ENCODE assay signal across 9 mouse cellular contexts in genomic region chr10:58559098-58559497, GRCm38 (mm10).
A peak's percentile ranks its signal among the peaks of the same experiment; 100 is the strongest.
DNase-seq lines count a peak whose midpoint lies in the region; ATAC-seq and TF ChIP-seq lines count a peak whose summit lies in the region.
"Had no signal": no experiment of that assay in that cellular context is flagged by ENCODE, and none has a peak within 500 bp of the region (broad histone marks: within the 10 kb centered on the region; RNA-seq: fewer than 3 reads in every experiment).

No protein-coding gene starts in this region.

- H3K4me1 ChIP-seq in kidney, embryonic 15.5 days = 0 out of 2 replicates have a peak, but pooled peaks cover 3% of the 10 kb centered on the region
- H3K4me1 ChIP-seq in ES-E14 (ENCODE audit: control insufficient read depth in 2 of 2, insufficient read depth in 2 of 2, low read length in 2 of 2, poor library complexity in 1 of 2) = 0 out of 4 replicates have a peak, but pooled peaks cover 0 to 2% of the 10 kb centered on the region in 2 experiments
- 0 out of 2 replicates have a peak, but pooled peaks cover 2% of the 10 kb centered on the region for H3K4me1 ChIP-seq in forebrain, embryonic 15.5 days
- H3K4me1 ChIP-seq: midbrain, embryonic 12.5 days had no signal

- no peak overlapping the region for H3K9ac ChIP-seq in kidney, embryonic 15.5 days
- peak overlapping the region; percentile 47; the same call in 1 of the 2 replicates for H3K9ac ChIP-seq in ES-E14 (ENCODE audit: insufficient read depth, low read depth, low read length, poor library complexity, severe bottlenecking)
- no peak overlapping the region for H3K9ac ChIP-seq in forebrain, embryonic 15.5 days (replicated peaks)
- H3K9ac ChIP-seq: midbrain, embryonic 12.5 days had no signal

- ATAC-seq in kidney, embryonic 15.5 days (replicated peaks; ENCODE audit: low FRiP score) = no peak
- ATAC-seq in forebrain, embryonic 15.5 days (replicated peaks) = 0 out of 2 replicates have a peak, but pooled peaks have one; percentile 70

- H3K27me3 ChIP-seq in kidney, embryonic 15.5 days = no peaks in the 10 kb centered on the region
- no peaks in the 10 kb centered on the region for H3K27me3 ChIP-seq in forebrain, embryonic 15.5 days
- H3K27me3 ChIP-seq: midbrain, embryonic 12.5 days had no signal

- WGBS in kidney, embryonic 15.5 days = 38% methylated on average over 7 of the region's 7 CpGs
- WGBS in forebrain, embryonic 15.5 days = 31% methylated on average over 7 of the region's 7 CpGs

- H3K4me2 ChIP-seq in kidney, embryonic 15.5 days = no peak overlapping the region
- no peak overlapping the region for H3K4me2 ChIP-seq in forebrain, embryonic 15.5 days (replicated peaks)
- H3K4me2 ChIP-seq: midbrain, embryonic 12.5 days had no signal

- H3K36me3 ChIP-seq in kidney, embryonic 15.5 days = no peaks in the 10 kb centered on the region
- no peaks in the 10 kb centered on the region for H3K36me3 ChIP-seq in ES-E14 (ENCODE audit: control insufficient read depth, insufficient read depth, low read length, poor library complexity, severe bottlenecking)
- no peaks in the 10 kb centered on the region for H3K36me3 ChIP-seq in forebrain, embryonic 15.5 days
- H3K36me3 ChIP-seq: midbrain, embryonic 12.5 days had no signal

- no peak overlapping the region for H3K27ac ChIP-seq in kidney, embryonic 15.5 days
- no peak overlapping the region for H3K27ac ChIP-seq in ES-E14 (ENCODE audit: insufficient read depth, low read depth, low read length, poor library complexity, severe bottlenecking)
- no peak overlapping the region for H3K27ac ChIP-seq in forebrain, embryonic 15.5 days (replicated peaks)
- H3K27ac ChIP-seq: midbrain, embryonic 12.5 days had no signal

- DNase-seq in kidney, adult 11 months = peak; percentile 24
- DNase-seq in ES-E14 (ENCODE audit: low read depth, low spot score) = peak; percentile 70
- DNase-seq in cerebellum, adult 11-12 months = peak; percentile 13
- peak; percentile 63 to 74 for DNase-seq in kidney, postnatal 25 days
- peak; percentile 33 to 62 for DNase-seq in lung, postnatal 4 days
- peak; percentile 12 to 49 for DNase-seq in thymus, postnatal 10 days (ENCODE audit: low spot score in 2 of 2)

- no peaks in the 10 kb centered on the region for H3K9me3 ChIP-seq in kidney, embryonic 15.5 days (replicated peaks)
- no peaks in the 10 kb centered on the region for H3K9me3 ChIP-seq in ES-E14 (ENCODE audit: control insufficient read depth, insufficient read depth, low read depth, low read length)
- no peaks in the 10 kb centered on the region for H3K9me3 ChIP-seq in forebrain, embryonic 15.5 days
- H3K9me3 ChIP-seq: midbrain, embryonic 12.5 days had no signal

- in situ Hi-C loops in ES-E14 (cut with MboI; ENCODE audit: low sequenced_read_pairs in 2 of 2, unreplicated experiment in 2 of 2) = no loop called here

- no peak overlapping the region for H3K4me3 ChIP-seq in kidney, embryonic 15.5 days (replicated peaks)
- H3K4me3 ChIP-seq in ES-E14 (ENCODE audit: insufficient read depth in 1 of 2, low read depth in 1 of 2, low read length in 2 of 2, poor library complexity in 1 of 2, severe bottlenecking in 1 of 2) = no peak overlapping the region
- no peak overlapping the region for H3K4me3 ChIP-seq in forebrain, embryonic 15.5 days
- H3K4me3 ChIP-seq: midbrain, embryonic 12.5 days had no signal

TF ChIP-seq in ES-E14, 5 proteins besides CTCF, POLR2A, EP300 and RAD21:
- TF ChIP-seq HCFC1 (IDR thresholded peaks at IDR 0.05; ENCODE audit: borderline replicate concordance, insufficient read depth, low read length) (no peak), ZNF384 (IDR thresholded peaks at IDR 0.05; ENCODE audit: low read depth, low read length) (peak; percentile 56), ZC3H11A (IDR thresholded peaks at IDR 0.05; ENCODE audit: borderline replicate concordance, low read depth, low read length) (no peak)

Comparison
In these comparisons a context has a peak if more than half of its experiments do, and no peak if none do; other contexts are left out.
1. DNase-seq: peak in every context shown above with its lines; median percentile 70 in ES-E14; 68 in kidney, postnatal 25 days; 48 in lung, postnatal 4 days; 30 in thymus, postnatal 10 days; 24 in kidney, adult 11 months; 13 in cerebellum, adult 11-12 months.